Mouse (Mus musculus) thymus, adult 2 months (tissue): ENCODE data around the gene Chn2.

ENCODE experiments used
- CTCF ChIP-seq: fragments of 200-500 bp; IDR thresholded peaks from 2 replicates; pipeline ENCODE4 v1.5.1; 2012; ENCODE audit warnings: mild to moderate bottlenecking, control low read depth, low read length, moderate library complexity, borderline replicate concordance; ENCODE audit not compliant: control insufficient read depth, poor library complexity, insufficient read depth; ENCODE audit errors: extremely low read depth
- POLR2A ChIP-seq: fragments of 200-500 bp; IDR thresholded peaks from 2 replicates; pipeline ENCODE4 v1.6.1; 2012; ENCODE audit warnings: mild to moderate bottlenecking, low read length, control low read depth, moderate library complexity; ENCODE audit not compliant: control insufficient read depth, poor library complexity, insufficient read depth; ENCODE audit errors: extremely low read depth

DNA sequence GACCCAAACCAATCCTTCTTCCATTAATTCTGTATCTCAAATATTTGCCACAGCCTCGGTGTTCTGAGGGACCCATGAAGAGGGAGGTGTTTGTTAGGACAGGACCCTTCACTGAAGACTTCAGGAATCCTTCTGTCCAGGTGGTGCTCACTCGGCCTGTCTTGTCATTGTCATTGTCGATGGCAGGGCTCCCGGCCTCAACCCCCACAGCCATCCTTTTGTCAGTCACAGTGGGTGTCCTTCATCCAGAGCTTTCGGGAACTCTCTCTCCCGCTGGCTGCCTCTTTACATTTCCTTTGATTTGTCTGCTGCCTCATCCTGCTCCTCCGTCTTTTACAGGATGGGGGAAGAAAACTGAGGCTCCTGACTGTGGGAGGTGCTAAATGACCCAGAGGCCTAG lies 57.5 kb downstream of the Chn2 start:
- no peak for TF ChIP-seq POLR2A
- no peak for TF ChIP-seq CTCF
